In genomic region chr11:77934568-77935311, GRCm38 (mm10) we compare ENCODE assay signal across 16 mouse cellular contexts. TPM values are rescaled to one million over a fixed set of nuclear protein-coding genes. Genes with fewer than 3 reads are reported as not detected.
DNase-seq lines count a peak whose midpoint lies in the region; ATAC-seq lines count a peak whose summit lies in the region.
"Had no signal": no experiment of that assay in that cellular context is flagged by ENCODE, and none has a peak within 500 bp of the region (broad histone marks: within the 10 kb centered on the region; RNA-seq: fewer than 3 reads in every experiment).

No protein-coding gene starts in this region.

- no peaks in the 10 kb centered on the region for H3K36me3 ChIP-seq in forebrain, embryonic 12.5 days (replicated peaks)
- no peaks in the 10 kb centered on the region for H3K36me3 ChIP-seq in forebrain, embryonic 11.5 days (ENCODE audit: control insufficient read depth, insufficient read depth, low read length)
- no peaks in the 10 kb centered on the region for H3K36me3 ChIP-seq in hindbrain, embryonic 10.5 days
- no peaks in the 10 kb centered on the region for H3K36me3 ChIP-seq in midbrain, embryonic 16.5 days (ENCODE audit: control insufficient read depth, insufficient read depth, low read length)
- H3K36me3 ChIP-seq: embryonic facial prominence, embryonic 15.5 days; intestine, embryonic 15.5 days; liver, embryonic 13.5 days had no signal

- WGBS in forebrain, embryonic 12.5 days, result 42% methylated on average over 5 of the region's 5 CpGs
- 43% methylated on average over 5 of the region's 5 CpGs for WGBS in forebrain, embryonic 11.5 days
- 50% methylated on average over 5 of the region's 5 CpGs for WGBS in hindbrain, embryonic 10.5 days
- WGBS in midbrain, embryonic 16.5 days, result 47% methylated on average over 5 of the region's 5 CpGs

- no peaks in the 10 kb centered on the region for H3K9me3 ChIP-seq in forebrain, embryonic 12.5 days
- no peaks in the 10 kb centered on the region for H3K9me3 ChIP-seq in forebrain, embryonic 11.5 days (ENCODE audit: control insufficient read depth, low read length)
- H3K9me3 ChIP-seq in hindbrain, embryonic 10.5 days, result no peaks in the 10 kb centered on the region
- H3K9me3 ChIP-seq in midbrain, embryonic 16.5 days (replicated peaks; ENCODE audit: control insufficient read depth, low read length, poor library complexity, severe bottlenecking), result no peaks in the 10 kb centered on the region
- H3K9me3 ChIP-seq: embryonic facial prominence, embryonic 15.5 days; intestine, embryonic 15.5 days; liver, embryonic 13.5 days had no signal

- ATAC-seq in forebrain, embryonic 12.5 days (ENCODE audit: low FRiP score), result no peak
- no peak for ATAC-seq in forebrain, embryonic 11.5 days (replicated peaks; ENCODE audit: low FRiP score)
- no peak for ATAC-seq in midbrain, embryonic 16.5 days
- ATAC-seq: intestine, embryonic 15.5 days; lung, postnatal 0 days had no signal

- peak overlapping the region; percentile 33; the same call in 1 of the 2 replicates for H3K27ac ChIP-seq in forebrain, embryonic 12.5 days
- no peak overlapping the region for H3K27ac ChIP-seq in forebrain, embryonic 11.5 days (ENCODE audit: low read depth, low read length)
- peak overlapping the region; percentile 1; the same call in 1 of the 2 replicates for H3K27ac ChIP-seq in hindbrain, embryonic 10.5 days
- peak overlapping the region; percentile 67; the same call in 1 of the 2 replicates for H3K27ac ChIP-seq in midbrain, embryonic 16.5 days (ENCODE audit: low read length)
- H3K27ac ChIP-seq: embryonic facial prominence, embryonic 15.5 days; intestine, embryonic 15.5 days; liver, embryonic 13.5 days had no signal

- 0 out of 2 replicates have a peak overlapping the region, but pooled peaks have one; percentile 14 for H3K4me3 ChIP-seq in forebrain, embryonic 12.5 days (replicated peaks)
- no peak overlapping the region for H3K4me3 ChIP-seq in forebrain, embryonic 11.5 days (ENCODE audit: low read depth, low read length)
- no peak overlapping the region for H3K4me3 ChIP-seq in hindbrain, embryonic 10.5 days
- H3K4me3 ChIP-seq in midbrain, embryonic 16.5 days (ENCODE audit: low read depth, low read length), result peak overlapping the region; percentile 89
- H3K4me3 ChIP-seq: embryonic facial prominence, embryonic 15.5 days; intestine, embryonic 15.5 days; liver, embryonic 13.5 days had no signal

- peaks cover 57% of the 10 kb centered on the region for H3K4me1 ChIP-seq in forebrain, embryonic 12.5 days
- H3K4me1 ChIP-seq in forebrain, embryonic 11.5 days (replicated peaks; ENCODE audit: control insufficient read depth, insufficient read depth, low read length), result peaks cover 24% of the 10 kb centered on the region
- H3K4me1 ChIP-seq in hindbrain, embryonic 10.5 days (replicated peaks), result peaks cover 56% of the 10 kb centered on the region
- H3K4me1 ChIP-seq in midbrain, embryonic 16.5 days (ENCODE audit: control insufficient read depth, insufficient read depth, low read length), result peaks cover 59% of the 10 kb centered on the region

- no peak overlapping the region for H3K9ac ChIP-seq in forebrain, embryonic 12.5 days
- no peak overlapping the region for H3K9ac ChIP-seq in forebrain, embryonic 11.5 days (ENCODE audit: low read length)
- H3K9ac ChIP-seq in midbrain, embryonic 16.5 days (ENCODE audit: low read depth, low read length), result peak overlapping the region; percentile 95
- H3K9ac ChIP-seq: embryonic facial prominence, embryonic 15.5 days; intestine, embryonic 15.5 days; liver, embryonic 13.5 days had no signal

- peak overlapping the region; percentile 93 for H3K4me2 ChIP-seq in forebrain, embryonic 12.5 days
- no peak overlapping the region for H3K4me2 ChIP-seq in forebrain, embryonic 11.5 days (ENCODE audit: low read depth, low read length, severe bottlenecking)
- peak overlapping the region; percentile 66 for H3K4me2 ChIP-seq in midbrain, embryonic 16.5 days (ENCODE audit: low read length)
- H3K4me2 ChIP-seq: embryonic facial prominence, embryonic 15.5 days; intestine, embryonic 15.5 days; liver, embryonic 13.5 days had no signal

- DNase-seq in forebrain, embryonic 11.5 days (ENCODE audit: low spot score), result no peak
- DNase-seq in cerebellum, adult 9-10 months, result peak; percentile 82
- no peak for DNase-seq in hindbrain, embryonic 10.5 days (ENCODE audit: low spot score)
- no peak for DNase-seq in adrenal gland, postnatal 25 days
- DNase-seq in left cerebral cortex, adult 9 months (ENCODE audit: low spot score in 2 of 2), result no peak
- DNase-seq in heart, postnatal 4 days, result no peak
- DNase-seq: adrenal gland, postnatal 10 days; kidney, postnatal 14 days; liver, embryonic 13.5 days; right cerebral cortex, postnatal 25 days; thymus, adult 18-20 months had no signal

- H3K27me3 ChIP-seq in forebrain, embryonic 12.5 days, result peaks cover 89% of the 10 kb centered on the region
- peaks cover 57% of the 10 kb centered on the region for H3K27me3 ChIP-seq in forebrain, embryonic 11.5 days (ENCODE audit: control insufficient read depth, insufficient read depth, low read length)
- peaks cover 100% of the 10 kb centered on the region for H3K27me3 ChIP-seq in hindbrain, embryonic 10.5 days (ENCODE audit: insufficient read depth, poor library complexity, severe bottlenecking)
- H3K27me3 ChIP-seq in midbrain, embryonic 16.5 days (ENCODE audit: control insufficient read depth, insufficient read depth, low read depth, low read length), result peaks cover 2% of the 10 kb centered on the region; the same call in 1 of the 2 replicates

RNA-seq across cellular contexts. Expression of gene Sez6, which starts 4.1 kb away (rescaled TPM):
- polyA plus RNA-seq in forebrain, embryonic 12.5 days (2016; fragmentation: Nextera tagmentation; extraction: Ambion mirVana), result 54.0 and 62.2 TPM in 2 replicates
- 14.3 and 16.7 TPM in 2 replicates for polyA plus RNA-seq in forebrain, embryonic 11.5 days (2014; fragmentation: Nextera tagmentation; extraction: Ambion mirVana)
- 8.8 and 19.3 TPM in 2 replicates for polyA plus RNA-seq in hindbrain, embryonic 10.5 days (2016; fragmentation: Nextera tagmentation; extraction: Ambion mirVana)
- polyA plus RNA-seq in midbrain, embryonic 16.5 days (2015; fragmentation: Nextera tagmentation; extraction: Ambion mirVana), result 140 and 146 TPM in 2 replicates
- total RNA-seq in adrenal gland, postnatal 25 days (2021), result 2.0 and 2.7 TPM in 2 replicates
- total RNA-seq in heart, postnatal 4 days (2021), result under 1 TPM; 0.14 to 0.19 TPM

RNA-seq across cellular contexts. Expression of gene Pipox, which starts 40.8 kb away (rescaled TPM):
- polyA plus RNA-seq in forebrain, embryonic 12.5 days (2016; fragmentation: Nextera tagmentation; extraction: Ambion mirVana), result 14.5 and 16.5 TPM in 2 replicates
- polyA plus RNA-seq in forebrain, embryonic 11.5 days (2014; fragmentation: Nextera tagmentation; extraction: Ambion mirVana), result 13.6 and 16.0 TPM in 2 replicates
- 7.3 and 13.1 TPM in 2 replicates for polyA plus RNA-seq in hindbrain, embryonic 10.5 days (2016; fragmentation: Nextera tagmentation; extraction: Ambion mirVana)
- polyA plus RNA-seq in midbrain, embryonic 16.5 days (2015; fragmentation: Nextera tagmentation; extraction: Ambion mirVana), result 6.0 and 7.5 TPM in 2 replicates
- total RNA-seq in adrenal gland, postnatal 25 days (2021), result 3.8 and 4.6 TPM in 2 replicates
- total RNA-seq in heart, postnatal 4 days (2021), result 1 to 10 TPM; 1.9 to 2.5 TPM

RNA-seq across cellular contexts. Expression of gene Phf12, which starts 47.8 kb away (rescaled TPM):
- polyA plus RNA-seq in forebrain, embryonic 12.5 days (2016; fragmentation: Nextera tagmentation; extraction: Ambion mirVana), result 29.1 and 29.6 TPM in 2 replicates
- 29.6 and 30.5 TPM in 2 replicates for polyA plus RNA-seq in forebrain, embryonic 11.5 days (2014; fragmentation: Nextera tagmentation; extraction: Ambion mirVana)
- 14.5 and 19.7 TPM in 2 replicates for polyA plus RNA-seq in hindbrain, embryonic 10.5 days (2016; fragmentation: Nextera tagmentation; extraction: Ambion mirVana)
- 11.8 and 17.8 TPM in 2 replicates for polyA plus RNA-seq in midbrain, embryonic 16.5 days (2015; fragmentation: Nextera tagmentation; extraction: Ambion mirVana)
- 76.6 and 79.8 TPM in 2 replicates for total RNA-seq in adrenal gland, postnatal 25 days (2021)
- total RNA-seq in heart, postnatal 4 days (2021), result 10 to 100 TPM; 42.3 to 43.2 TPM

Comparison
In these comparisons a context has a peak if more than half of its experiments do, and no peak if none do; other contexts are left out.
1. H3K4me3 ChIP-seq: peak in forebrain, embryonic 12.5 days (single experiment) and midbrain, embryonic 16.5 days (single experiment); none in forebrain, embryonic 11.5 days (single experiment) and hindbrain, embryonic 10.5 days (single experiment).